Mouse (Mus musculus) brown adipose tissue, adult 24 weeks (tissue): ENCODE measurements around the gene Cep126. TPM values are rescaled to one million over a fixed set of nuclear protein-coding genes. Genes with fewer than 3 reads are reported as not detected.
A peak's percentile ranks its signal among the peaks of the same experiment; 100 is the strongest.

Source experiments
- H3K27ac ChIP-seq: fragments of 200-500 bp; replicated peaks from 2 replicates; pipeline ENCODE4 v1.5.1; 2012; ENCODE audit warnings: low read depth, mild to moderate bottlenecking, low read length
- H3K4me1 ChIP-seq: fragments of 200-500 bp; 2 replicates; pipeline ENCODE4 v1.6.1; 2012; ENCODE audit warnings: low read length, mixed read lengths; ENCODE audit not compliant: control insufficient read depth, insufficient read depth, insufficient read length
- H3K4me3 ChIP-seq: fragments of 200-500 bp; 2 replicates; pipeline ENCODE4 v1.5.1; 2012; ENCODE audit warnings: low read depth, mild to moderate bottlenecking, low read length, moderate library complexity; ENCODE audit not compliant: insufficient read depth
- polyA plus RNA-seq: library from polyadenylated mRNA; stranded (reverse); fragments of >200 nt; gene quantifications from 2 replicates; pipeline ENCODE4 v1.2.4, GENCODE M21; 2012; ENCODE audit not compliant: missing spikeins, insufficient read depth, insufficient read length

The Cep126 gene
- polyA plus RNA-seq, 1 experiment = 1.8 TPM

- H3K27ac ChIP-seq = peak within 1 kb of the TSS; percentile 49
- peak within 1 kb of the TSS; percentile 71 for H3K4me3 ChIP-seq
- no peaks in the 10 kb centered on the region for H3K4me1 ChIP-seq
These were observed 91.6 kb downstream of the Cep126 start, which contains the start of gene Cfap300 for GRCm38 (mm10) chr9:8042338-8043043. Gene Cfap300, minus strand, starts transcription at chr9:8042823.

GRCm38 (mm10) chr9:8035546-8035945 lies 98.5 kb downstream of the Cep126 start:
- H3K27ac ChIP-seq = no peak overlapping the region
- peaks cover 2% of the 10 kb centered on the region; the same call in 1 of the 2 replicates for H3K4me1 ChIP-seq
- H3K4me3 ChIP-seq = no peak overlapping the region

- Histone ChIP-seq H3K4me1 (peaks cover 2% of the 10 kb centered on the region; the same call in 1 of the 2 replicates), H3K27ac (no peak overlapping the region), H3K4me3 (no peak overlapping the region)
These were observed 99.0 kb downstream of the Cep126 start for GRCm38 (mm10) chr9:8035091-8035490.

- Histone ChIP-seq H3K4me3 (no peak overlapping the region), H3K27ac (no peak overlapping the region), H3K4me1 (peaks cover 2% of the 10 kb centered on the region; the same call in 1 of the 2 replicates)
These were observed 100.0 kb downstream of the Cep126 start for GRCm38 (mm10) chr9:8034143-8034542.

- no peak overlapping the region for H3K27ac ChIP-seq
- H3K4me1 ChIP-seq = peaks cover 2% of the 10 kb centered on the region; the same call in 1 of the 2 replicates
- H3K4me3 ChIP-seq = no peak overlapping the region
These were observed 101.2 kb downstream of the Cep126 start for GRCm38 (mm10) chr9:8032847-8033246.

Other genes with a start within 250 kb of the Cep126 start
- gene Yap1, start 129.7 kb downstream of the Cep126 start, polyA plus RNA-seq = 25.6 and 60.3 TPM in 2 replicates
- gene Cfap300, start 91.5 kb downstream of the Cep126 start, polyA plus RNA-seq = 1.9 and 2.1 TPM in 2 replicates